Mouse (Mus musculus): Measurements from ENCODE around the gene Skor1. TPM values are rescaled to one million over a fixed set of nuclear protein-coding genes. Genes with fewer than 3 reads are reported as not detected.

The Skor1 gene
- polyA plus RNA-seq, 1 experiment: 0.04 TPM

GRCm38 (mm10) chr9:63112514-63112913, 36.2 kb downstream of the Skor1 start:
- DNase-seq: no peak
- Histone ChIP-seq H3K36me3 (ENCODE audit: control insufficient read depth, insufficient read depth, low read length) (no peaks in the 10 kb centered on the region), H3K27me3 (ENCODE audit: control insufficient read depth, insufficient read depth, low read length) (peaks cover 7% of the 10 kb centered on the region; the same call in 1 of the 2 replicates), H3K4me1 (replicated peaks; ENCODE audit: control insufficient read depth, insufficient read depth, low read length) (peaks cover 6% of the 10 kb centered on the region; the same call in 1 of the 2 replicates), H3K27ac (ENCODE audit: control insufficient read depth, insufficient read depth, low read length) (no peak overlapping the region), H3K4me3 (ENCODE audit: control insufficient read depth, insufficient read depth, low read length) (no peak overlapping the region)
- WGBS: 82% methylated on average over 3 of the region's 3 CpGs
- TF ChIP-seq CTCF (IDR thresholded peaks at IDR 0.05; ENCODE audit: borderline replicate concordance, control insufficient read depth, extremely low read depth, insufficient read depth, low read length, poor library complexity) (no peak), POLR2A (IDR thresholded peaks at IDR 0.05; ENCODE audit: control insufficient read depth, extremely low read depth, insufficient read depth, low read length, poor library complexity) (no peak)

- no peak overlapping the region for H3K27ac ChIP-seq (ENCODE audit: control insufficient read depth, insufficient read depth, low read length)
- TF ChIP-seq POLR2A (IDR thresholded peaks at IDR 0.05; ENCODE audit: control insufficient read depth, extremely low read depth, insufficient read depth, low read length, poor library complexity) (no peak), CTCF (IDR thresholded peaks at IDR 0.05; ENCODE audit: borderline replicate concordance, control insufficient read depth, extremely low read depth, insufficient read depth, low read length, poor library complexity) (no peak)
- no peaks in the 10 kb centered on the region for H3K36me3 ChIP-seq (ENCODE audit: control insufficient read depth, insufficient read depth, low read length)
- H3K4me1 ChIP-seq (replicated peaks; ENCODE audit: control insufficient read depth, insufficient read depth, low read length): peaks cover 6% of the 10 kb centered on the region; the same call in 1 of the 2 replicates
- no peak overlapping the region for H3K4me3 ChIP-seq (ENCODE audit: control insufficient read depth, insufficient read depth, low read length)
- DNase-seq: no peak
- H3K27me3 ChIP-seq (ENCODE audit: control insufficient read depth, insufficient read depth, low read length): peaks cover 7% of the 10 kb centered on the region; the same call in 1 of the 2 replicates
- WGBS: 70% methylated on average over 2 of the region's 2 CpGs
These were observed 39.0 kb downstream of the Skor1 start for GRCm38 (mm10) chr9:63109782-63110087.

GRCm38 (mm10) chr9:63109020-63109781, 39.6 kb downstream of the Skor1 start:
- no peak for DNase-seq
- WGBS: 7% methylated on average over 34 of the region's 34 CpGs
- Histone ChIP-seq H3K4me3 (ENCODE audit: control insufficient read depth, insufficient read depth, low read length) (peak overlapping the region; percentile 17), H3K27me3 (ENCODE audit: control insufficient read depth, insufficient read depth, low read length) (peaks cover 7% of the 10 kb centered on the region; the same call in 1 of the 2 replicates), H3K4me1 (replicated peaks; ENCODE audit: control insufficient read depth, insufficient read depth, low read length) (peaks cover 6% of the 10 kb centered on the region; the same call in 1 of the 2 replicates), H3K36me3 (ENCODE audit: control insufficient read depth, insufficient read depth, low read length) (no peaks in the 10 kb centered on the region), H3K27ac (ENCODE audit: control insufficient read depth, insufficient read depth, low read length) (no peak overlapping the region)
- no peak for TF ChIP-seq POLR2A (IDR thresholded peaks at IDR 0.05; ENCODE audit: control insufficient read depth, extremely low read depth, insufficient read depth, low read length, poor library complexity)
- no peak for TF ChIP-seq CTCF (IDR thresholded peaks at IDR 0.05; ENCODE audit: borderline replicate concordance, control insufficient read depth, extremely low read depth, insufficient read depth, low read length, poor library complexity)

GRCm38 (mm10) chr9:63108580-63108979, 40.2 kb downstream of the Skor1 start:
- H3K27me3 ChIP-seq (ENCODE audit: control insufficient read depth, insufficient read depth, low read length): peaks cover 7% of the 10 kb centered on the region; the same call in 1 of the 2 replicates
- no peaks in the 10 kb centered on the region for H3K36me3 ChIP-seq (ENCODE audit: control insufficient read depth, insufficient read depth, low read length)
- H3K4me3 ChIP-seq (ENCODE audit: control insufficient read depth, insufficient read depth, low read length): no peak overlapping the region
- DNase-seq: no peak
- TF ChIP-seq POLR2A (IDR thresholded peaks at IDR 0.05; ENCODE audit: control insufficient read depth, extremely low read depth, insufficient read depth, low read length, poor library complexity) (no peak), CTCF (IDR thresholded peaks at IDR 0.05; ENCODE audit: borderline replicate concordance, control insufficient read depth, extremely low read depth, insufficient read depth, low read length, poor library complexity) (no peak)
- H3K4me1 ChIP-seq (replicated peaks; ENCODE audit: control insufficient read depth, insufficient read depth, low read length): peaks cover 6% of the 10 kb centered on the region; the same call in 1 of the 2 replicates
- H3K27ac ChIP-seq (ENCODE audit: control insufficient read depth, insufficient read depth, low read length): no peak overlapping the region
- WGBS: 60% methylated on average over 4 of the region's 4 CpGs

- Histone ChIP-seq H3K36me3 (ENCODE audit: control insufficient read depth, insufficient read depth, low read length) (no peaks in the 10 kb centered on the region), H3K4me3 (ENCODE audit: control insufficient read depth, insufficient read depth, low read length) (no peak overlapping the region), H3K27me3 (ENCODE audit: control insufficient read depth, insufficient read depth, low read length) (no peaks in the 10 kb centered on the region), H3K27ac (ENCODE audit: control insufficient read depth, insufficient read depth, low read length) (no peak overlapping the region), H3K4me1 (replicated peaks; ENCODE audit: control insufficient read depth, insufficient read depth, low read length) (no peaks in the 10 kb centered on the region)
- TF ChIP-seq POLR2A (IDR thresholded peaks at IDR 0.05; ENCODE audit: control insufficient read depth, extremely low read depth, insufficient read depth, low read length, poor library complexity) (no peak), CTCF (IDR thresholded peaks at IDR 0.05; ENCODE audit: borderline replicate concordance, control insufficient read depth, extremely low read depth, insufficient read depth, low read length, poor library complexity) (no peak)
- DNase-seq: no peak
- 93% methylated on average over 5 of the region's 5 CpGs for WGBS
These were observed 48.1 kb downstream of the Skor1 start for GRCm38 (mm10) chr9:63100660-63101059.

GRCm38 (mm10) chr9:63099876-63100275, 48.9 kb downstream of the Skor1 start:
- DNase-seq: no peak
- TF ChIP-seq CTCF (IDR thresholded peaks at IDR 0.05; ENCODE audit: borderline replicate concordance, control insufficient read depth, extremely low read depth, insufficient read depth, low read length, poor library complexity) (no peak), POLR2A (IDR thresholded peaks at IDR 0.05; ENCODE audit: control insufficient read depth, extremely low read depth, insufficient read depth, low read length, poor library complexity) (no peak)
- Histone ChIP-seq H3K4me3 (ENCODE audit: control insufficient read depth, insufficient read depth, low read length) (no peak overlapping the region), H3K27me3 (ENCODE audit: control insufficient read depth, insufficient read depth, low read length) (no peaks in the 10 kb centered on the region), H3K36me3 (ENCODE audit: control insufficient read depth, insufficient read depth, low read length) (no peaks in the 10 kb centered on the region), H3K4me1 (replicated peaks; ENCODE audit: control insufficient read depth, insufficient read depth, low read length) (no peaks in the 10 kb centered on the region), H3K27ac (ENCODE audit: control insufficient read depth, insufficient read depth, low read length) (no peak overlapping the region)
